Mouse (Mus musculus): ENCODE data around the gene Serp2. TPM values are rescaled to one million over a fixed set of nuclear protein-coding genes. Genes with fewer than 3 reads are reported as not detected.

The Serp2 gene
- polyA plus RNA-seq, 1 experiment = 3.7 TPM

GRCm38 (mm10) chr14:76592090-76592489 is 35.4 kb upstream of the Serp2 start:
- TF ChIP-seq CTCF (IDR thresholded peaks at IDR 0.05; ENCODE audit: borderline replicate concordance, control insufficient read depth, extremely low read depth, insufficient read depth, low read length, poor library complexity) = no peak
- TF ChIP-seq POLR2A (IDR thresholded peaks at IDR 0.05; ENCODE audit: control insufficient read depth, extremely low read depth, insufficient read depth, low read length, poor library complexity) = no peak
- Histone ChIP-seq H3K36me3 (ENCODE audit: control insufficient read depth, insufficient read depth, low read length) (no peaks in the 10 kb centered on the region), H3K27me3 (ENCODE audit: control insufficient read depth, insufficient read depth, low read length) (no peaks in the 10 kb centered on the region), H3K4me1 (replicated peaks; ENCODE audit: control insufficient read depth, insufficient read depth, low read length) (no peaks in the 10 kb centered on the region), H3K4me3 (ENCODE audit: control insufficient read depth, insufficient read depth, low read length) (no peak overlapping the region), H3K27ac (ENCODE audit: control insufficient read depth, insufficient read depth, low read length) (no peak overlapping the region)
- DNase-seq = no peak
- 85% methylated on average over 6 of the region's 6 CpGs for WGBS

- no peaks in the 10 kb centered on the region for H3K36me3 ChIP-seq (ENCODE audit: control insufficient read depth, insufficient read depth, low read length)
- H3K27me3 ChIP-seq (ENCODE audit: control insufficient read depth, insufficient read depth, low read length) = no peaks in the 10 kb centered on the region
- no peak overlapping the region for H3K4me3 ChIP-seq (ENCODE audit: control insufficient read depth, insufficient read depth, low read length)
- no peaks in the 10 kb centered on the region for H3K4me1 ChIP-seq (replicated peaks; ENCODE audit: control insufficient read depth, insufficient read depth, low read length)
- no peak for DNase-seq
- 94% methylated on average over 7 of the region's 7 CpGs for WGBS
- H3K27ac ChIP-seq (ENCODE audit: control insufficient read depth, insufficient read depth, low read length) = no peak overlapping the region
- TF ChIP-seq POLR2A (IDR thresholded peaks at IDR 0.05; ENCODE audit: control insufficient read depth, extremely low read depth, insufficient read depth, low read length, poor library complexity) = no peak
- TF ChIP-seq CTCF (IDR thresholded peaks at IDR 0.05; ENCODE audit: borderline replicate concordance, control insufficient read depth, extremely low read depth, insufficient read depth, low read length, poor library complexity) = no peak
These were observed 33.4 kb upstream of the Serp2 start for GRCm38 (mm10) chr14:76590134-76590533.

- no peak overlapping the region for H3K27ac ChIP-seq (ENCODE audit: control insufficient read depth, insufficient read depth, low read length)
- DNase-seq = no peak
- WGBS = 95% methylated on average over 1 of the region's 1 CpGs
- H3K4me1 ChIP-seq (replicated peaks; ENCODE audit: control insufficient read depth, insufficient read depth, low read length) = no peaks in the 10 kb centered on the region
- H3K36me3 ChIP-seq (ENCODE audit: control insufficient read depth, insufficient read depth, low read length) = no peaks in the 10 kb centered on the region
- H3K4me3 ChIP-seq (ENCODE audit: control insufficient read depth, insufficient read depth, low read length) = no peak overlapping the region
- no peak for TF ChIP-seq POLR2A (IDR thresholded peaks at IDR 0.05; ENCODE audit: control insufficient read depth, extremely low read depth, insufficient read depth, low read length, poor library complexity)
- no peak for TF ChIP-seq CTCF (IDR thresholded peaks at IDR 0.05; ENCODE audit: borderline replicate concordance, control insufficient read depth, extremely low read depth, insufficient read depth, low read length, poor library complexity)
- H3K27me3 ChIP-seq (ENCODE audit: control insufficient read depth, insufficient read depth, low read length) = no peaks in the 10 kb centered on the region
These were observed 33.0 kb upstream of the Serp2 start for GRCm38 (mm10) chr14:76589671-76590070.

- Histone ChIP-seq H3K4me3 (ENCODE audit: control insufficient read depth, insufficient read depth, low read length) (no peak overlapping the region), H3K27me3 (ENCODE audit: control insufficient read depth, insufficient read depth, low read length) (no peaks in the 10 kb centered on the region), H3K4me1 (replicated peaks; ENCODE audit: control insufficient read depth, insufficient read depth, low read length) (no peaks in the 10 kb centered on the region), H3K36me3 (ENCODE audit: control insufficient read depth, insufficient read depth, low read length) (no peaks in the 10 kb centered on the region), H3K27ac (ENCODE audit: control insufficient read depth, insufficient read depth, low read length) (no peak overlapping the region)
- TF ChIP-seq POLR2A (IDR thresholded peaks at IDR 0.05; ENCODE audit: control insufficient read depth, extremely low read depth, insufficient read depth, low read length, poor library complexity) (no peak), CTCF (IDR thresholded peaks at IDR 0.05; ENCODE audit: borderline replicate concordance, control insufficient read depth, extremely low read depth, insufficient read depth, low read length, poor library complexity) (no peak)
- 89% methylated on average over 13 of the region's 13 CpGs for WGBS
- no peak for DNase-seq
These were observed 29.2 kb upstream of the Serp2 start for GRCm38 (mm10) chr14:76585831-76586405.

- no peaks in the 10 kb centered on the region for H3K36me3 ChIP-seq (ENCODE audit: control insufficient read depth, insufficient read depth, low read length)
- no peak for DNase-seq
- TF ChIP-seq CTCF (IDR thresholded peaks at IDR 0.05; ENCODE audit: borderline replicate concordance, control insufficient read depth, extremely low read depth, insufficient read depth, low read length, poor library complexity) (no peak), POLR2A (IDR thresholded peaks at IDR 0.05; ENCODE audit: control insufficient read depth, extremely low read depth, insufficient read depth, low read length, poor library complexity) (no peak)
- no peak overlapping the region for H3K27ac ChIP-seq (ENCODE audit: control insufficient read depth, insufficient read depth, low read length)
- WGBS = 95% methylated on average over 7 of the region's 7 CpGs
- peaks cover 6% of the 10 kb centered on the region for H3K4me1 ChIP-seq (replicated peaks; ENCODE audit: control insufficient read depth, insufficient read depth, low read length)
- no peak overlapping the region for H3K4me3 ChIP-seq (ENCODE audit: control insufficient read depth, insufficient read depth, low read length)
- H3K27me3 ChIP-seq (ENCODE audit: control insufficient read depth, insufficient read depth, low read length) = no peaks in the 10 kb centered on the region
These were observed 27.3 kb upstream of the Serp2 start for GRCm38 (mm10) chr14:76583985-76584384.

- H3K27ac ChIP-seq (ENCODE audit: control insufficient read depth, insufficient read depth, low read length) = no peak overlapping the region
- H3K27me3 ChIP-seq (ENCODE audit: control insufficient read depth, insufficient read depth, low read length) = no peaks in the 10 kb centered on the region
- TF ChIP-seq POLR2A (IDR thresholded peaks at IDR 0.05; ENCODE audit: control insufficient read depth, extremely low read depth, insufficient read depth, low read length, poor library complexity) = no peak
- no peak for TF ChIP-seq CTCF (IDR thresholded peaks at IDR 0.05; ENCODE audit: borderline replicate concordance, control insufficient read depth, extremely low read depth, insufficient read depth, low read length, poor library complexity)
- 82% methylated on average over 6 of the region's 6 CpGs for WGBS
- H3K4me1 ChIP-seq (replicated peaks; ENCODE audit: control insufficient read depth, insufficient read depth, low read length) = peaks cover 6% of the 10 kb centered on the region
- H3K4me3 ChIP-seq (ENCODE audit: control insufficient read depth, insufficient read depth, low read length) = no peak overlapping the region
- DNase-seq = no peak
- no peaks in the 10 kb centered on the region for H3K36me3 ChIP-seq (ENCODE audit: control insufficient read depth, insufficient read depth, low read length)
These were observed 25.6 kb upstream of the Serp2 start for GRCm38 (mm10) chr14:76581974-76582922.

Measured in thymus, adult 2 months (tissue).